Mouse (Mus musculus) midbrain, embryonic 15.5 days (tissue): ENCODE measurements around the gene Ldb3. TPM values are rescaled to one million over a fixed set of nuclear protein-coding genes. Genes with fewer than 3 reads are reported as not detected.

Experiments
- ATAC-seq: fragments of 200-750 bp; cut with Nextera tagmentation; replicated peaks from 2 replicates; pipeline ENCODE4 v1.8.0; 2017; ENCODE audit warnings: moderate TSS enrichment
- H3K27ac ChIP-seq: fragments of 300-500 bp; sonication (generic); 2 replicates; pipeline ENCODE4 v1.5.1; 2015; ENCODE audit warnings: mild to moderate bottlenecking, inconsistent platforms
- H3K27me3 ChIP-seq: fragments of 300-500 bp; sonication (generic); replicated peaks from 2 replicates; pipeline ENCODE4 v1.6.1; 2015; ENCODE audit warnings: inconsistent platforms
- H3K36me3 ChIP-seq: fragments of 300-500 bp; sonication (generic); replicated peaks from 2 replicates; pipeline ENCODE4 v1.6.1; 2015; ENCODE audit warnings: inconsistent platforms
- H3K4me1 ChIP-seq: fragments of 300-500 bp; sonication (generic); 2 replicates; pipeline ENCODE4 v1.6.1; 2015; ENCODE audit warnings: inconsistent platforms
- H3K4me2 ChIP-seq: fragments of 300-500 bp; sonication (generic); 2 replicates; pipeline ENCODE4 v1.6.1; 2015; ENCODE audit warnings: inconsistent platforms, mild to moderate bottlenecking, moderate library complexity
- H3K4me3 ChIP-seq: fragments of 300-500 bp; sonication (generic); 2 replicates; pipeline ENCODE4 v1.5.1; 2015; ENCODE audit warnings: mild to moderate bottlenecking, inconsistent platforms
- H3K9ac ChIP-seq: fragments of 300-500 bp; sonication (generic); 2 replicates; pipeline ENCODE4 v1.6.1; 2015; ENCODE audit warnings: mild to moderate bottlenecking, inconsistent platforms
- H3K9me3 ChIP-seq: fragments of 300-500 bp; sonication (generic); 2 replicates; pipeline ENCODE4 v1.6.1; 2016; ENCODE audit warnings: inconsistent platforms
- WGBS: fragments of 180-500 bp; shearing (Covaris S2); methylation state at CpG from one replicate; pipeline ENCODE4 v1.1.7; 2015; ENCODE audit warnings: mixed read lengths; 5-methylcytosine and 5-hydroxymethylcytosine counted together
- polyA plus RNA-seq: library from polyadenylated mRNA; unstranded; fragments of >200 nt; fragmentation: Nextera tagmentation; extraction: Ambion mirVana; gene quantifications from 2 replicates; pipeline ENCODE4 v1.2.1, GENCODE M21; 2015

Gene Ldb3
- polyA plus RNA-seq, 1 experiment from 2014 or later, result 0.57 TPM

DNA sequence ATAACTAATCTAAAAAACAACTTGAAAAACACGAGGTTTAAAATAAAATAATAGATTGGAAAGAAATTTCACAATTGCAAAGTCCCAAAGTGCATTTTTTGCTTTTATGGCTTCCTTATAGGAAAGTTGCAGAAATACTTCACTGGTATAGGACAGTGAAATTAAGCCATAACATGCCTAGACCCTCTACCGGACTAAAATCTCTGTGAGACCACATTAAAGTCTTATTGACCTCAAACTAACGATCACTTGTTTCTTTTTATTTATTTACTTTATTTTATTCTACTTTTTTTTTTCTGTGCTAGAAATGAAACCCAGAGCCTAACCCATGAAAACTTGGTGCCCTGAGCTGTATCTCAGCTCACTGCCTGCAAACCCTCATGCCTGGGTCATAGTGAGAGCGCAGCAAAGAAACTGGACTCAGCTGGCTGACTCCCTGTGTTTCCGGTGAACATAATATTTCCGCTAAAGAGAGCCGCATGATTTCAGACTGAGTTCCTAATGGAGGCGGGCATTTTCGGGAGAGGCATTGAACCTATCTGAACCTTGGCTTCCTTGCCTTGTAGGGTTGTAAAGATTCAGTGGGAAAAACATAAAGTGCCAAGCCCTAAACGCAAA is 71.4 kb downstream of the Ldb3 start:
- WGBS, result 94% methylated on average over 10 of the region's 10 CpGs
- Histone ChIP-seq H3K4me2 (no peak overlapping the region), H3K9me3 (no peaks in the 10 kb centered on the region), H3K4me3 (no peak overlapping the region), H3K9ac (no peak overlapping the region), H3K27me3 (no peaks in the 10 kb centered on the region), H3K36me3 (no peaks in the 10 kb centered on the region), H3K27ac (no peak overlapping the region), H3K4me1 (no peaks in the 10 kb centered on the region; the same call in 1 of the 2 replicates)
- no peak for ATAC-seq

- H3K4me1 ChIP-seq, result no peaks in the 10 kb centered on the region; the same call in 1 of the 2 replicates
- H3K4me2 ChIP-seq, result no peak overlapping the region
- H3K4me3 ChIP-seq, result no peak overlapping the region
- H3K27me3 ChIP-seq, result no peaks in the 10 kb centered on the region
- H3K36me3 ChIP-seq, result no peaks in the 10 kb centered on the region
- no peaks in the 10 kb centered on the region for H3K9me3 ChIP-seq
- no peak for ATAC-seq
- 86% methylated on average over 5 of the region's 5 CpGs for WGBS
- no peak overlapping the region for H3K9ac ChIP-seq
- no peak overlapping the region for H3K27ac ChIP-seq
These were observed 72.6 kb downstream of the Ldb3 start for GRCm38 (mm10) chr14:34515860-34516259.

DNA sequence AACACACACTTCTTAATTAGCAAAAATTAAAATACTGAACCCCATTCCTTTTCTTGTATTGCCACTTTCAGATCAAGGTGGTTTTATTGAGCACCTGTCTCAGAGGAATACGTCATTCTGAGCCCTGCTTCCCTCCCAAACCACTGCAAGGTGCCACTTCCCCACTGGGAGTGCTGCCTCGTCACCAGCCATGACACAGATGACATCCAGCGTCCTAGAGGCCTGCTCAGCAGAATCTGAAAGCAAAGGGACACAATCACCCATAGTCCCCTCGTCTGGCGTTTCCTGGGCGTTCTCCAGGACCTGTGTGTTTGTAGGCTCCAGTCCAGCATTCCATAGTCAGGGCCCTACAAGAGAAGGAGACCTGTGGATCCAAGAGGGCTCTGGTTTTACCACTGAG is 74.4 kb downstream of the Ldb3 start:
- no peak overlapping the region for H3K9ac ChIP-seq
- H3K4me3 ChIP-seq, result no peak overlapping the region
- no peaks in the 10 kb centered on the region for H3K36me3 ChIP-seq
- H3K27ac ChIP-seq, result no peak overlapping the region
- no peak overlapping the region for H3K4me2 ChIP-seq
- ATAC-seq, result no peak
- no peaks in the 10 kb centered on the region for H3K9me3 ChIP-seq
- no peaks in the 10 kb centered on the region for H3K27me3 ChIP-seq
- peaks cover 2% of the 10 kb centered on the region for H3K4me1 ChIP-seq
- WGBS, result 55% methylated on average over 6 of the region's 6 CpGs

- no peak for ATAC-seq
- Histone ChIP-seq H3K27me3 (no peaks in the 10 kb centered on the region), H3K9me3 (no peaks in the 10 kb centered on the region), H3K4me1 (peaks cover 13% of the 10 kb centered on the region), H3K9ac (no peak overlapping the region), H3K4me2 (no peak overlapping the region), H3K27ac (no peak overlapping the region), H3K4me3 (no peak overlapping the region), H3K36me3 (no peaks in the 10 kb centered on the region)
- WGBS, result 86% methylated on average over 4 of the region's 4 CpGs
These were observed 75.9 kb downstream of the Ldb3 start for GRCm38 (mm10) chr14:34512602-34513001.

- 59% methylated on average over 11 of the region's 11 CpGs for WGBS
- Histone ChIP-seq H3K4me1 (peaks cover 13% of the 10 kb centered on the region), H3K9ac (no peak overlapping the region), H3K27ac (0 out of 2 replicates have a peak overlapping the region, but pooled peaks have one; percentile 63), H3K4me3 (no peak overlapping the region), H3K36me3 (no peaks in the 10 kb centered on the region), H3K4me2 (no peak overlapping the region), H3K27me3 (no peaks in the 10 kb centered on the region), H3K9me3 (no peaks in the 10 kb centered on the region)
- ATAC-seq, result no peak
These were observed 76.6 kb downstream of the Ldb3 start for GRCm38 (mm10) chr14:34511901-34512300.

- H3K36me3 ChIP-seq, result no peaks in the 10 kb centered on the region
- H3K9ac ChIP-seq, result no peak overlapping the region
- ATAC-seq, result peak; percentile 66
- H3K27ac ChIP-seq, result peak overlapping the region; percentile 38; the same call in 1 of the 2 replicates
- peaks cover 16% of the 10 kb centered on the region for H3K4me1 ChIP-seq
- H3K4me2 ChIP-seq, result no peak overlapping the region
- no peaks in the 10 kb centered on the region for H3K9me3 ChIP-seq
- 43% methylated on average over 7 of the region's 7 CpGs for WGBS
- no peaks in the 10 kb centered on the region for H3K27me3 ChIP-seq
- H3K4me3 ChIP-seq, result no peak overlapping the region
These were observed 79.5 kb downstream of the Ldb3 start for GRCm38 (mm10) chr14:34508842-34509439.

GRCm38 (mm10) chr14:34508187-34508840 is 80.2 kb downstream of the Ldb3 start:
- no peaks in the 10 kb centered on the region for H3K36me3 ChIP-seq
- no peaks in the 10 kb centered on the region for H3K9me3 ChIP-seq
- H3K4me2 ChIP-seq, result no peak overlapping the region
- H3K27me3 ChIP-seq, result no peaks in the 10 kb centered on the region
- peak overlapping the region; percentile 38; the same call in 1 of the 2 replicates for H3K27ac ChIP-seq
- WGBS, result 23% methylated on average over 4 of the region's 4 CpGs
- ATAC-seq, result no peak
- H3K4me1 ChIP-seq, result peaks cover 20% of the 10 kb centered on the region
- no peak overlapping the region for H3K9ac ChIP-seq
- H3K4me3 ChIP-seq, result no peak overlapping the region

DNA sequence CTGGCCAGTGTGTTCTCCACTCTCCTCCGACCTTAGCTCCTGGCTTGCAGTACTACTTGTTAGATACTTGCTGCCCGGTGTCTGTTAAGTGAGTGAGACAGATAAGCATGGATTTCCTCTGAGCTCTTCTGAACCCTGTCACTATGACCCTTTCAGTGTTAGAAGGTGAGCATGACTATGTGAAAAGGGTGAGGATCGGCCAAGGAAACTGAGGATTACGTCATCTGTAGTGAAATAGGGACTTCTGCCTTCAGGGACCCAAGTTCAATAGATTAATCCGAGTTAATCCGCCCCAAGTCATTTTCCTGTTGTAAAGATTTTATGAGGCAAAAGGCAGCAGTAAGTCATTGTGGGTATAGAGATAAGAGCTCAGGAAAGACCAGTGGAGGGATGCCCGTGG is 83.2 kb downstream of the Ldb3 start:
- H3K9me3 ChIP-seq, result no peaks in the 10 kb centered on the region
- no peak overlapping the region for H3K9ac ChIP-seq
- no peaks in the 10 kb centered on the region for H3K27me3 ChIP-seq
- H3K4me1 ChIP-seq, result peaks cover 30% of the 10 kb centered on the region
- no peak for ATAC-seq
- 51% methylated on average over 7 of the region's 7 CpGs for WGBS
- no peak overlapping the region for H3K27ac ChIP-seq
- no peak overlapping the region for H3K4me2 ChIP-seq
- no peaks in the 10 kb centered on the region for H3K36me3 ChIP-seq
- no peak overlapping the region for H3K4me3 ChIP-seq

DNA sequence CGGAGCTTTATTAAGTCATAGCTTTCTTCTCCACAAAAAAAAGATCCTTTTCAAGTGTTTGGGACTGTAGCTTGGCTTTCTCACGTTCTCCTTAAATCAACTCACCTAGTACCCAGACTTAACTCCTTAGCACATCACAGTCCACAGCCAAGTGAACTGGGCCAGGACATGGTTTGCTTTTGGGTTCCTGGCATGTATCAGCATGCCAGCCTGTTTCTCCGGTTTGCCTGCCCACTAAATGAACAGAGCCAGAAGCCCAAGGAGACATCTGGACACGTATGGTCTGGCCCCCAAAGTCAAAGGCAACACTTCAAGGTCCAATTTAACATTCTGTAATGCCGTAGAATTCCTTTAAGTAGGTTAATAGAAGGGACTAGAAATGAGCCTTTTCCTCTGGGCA is 84.1 kb downstream of the Ldb3 start:
- WGBS, result 89% methylated on average over 5 of the region's 5 CpGs
- H3K4me3 ChIP-seq, result no peak overlapping the region
- H3K9me3 ChIP-seq, result no peaks in the 10 kb centered on the region
- H3K4me2 ChIP-seq, result no peak overlapping the region
- no peak overlapping the region for H3K27ac ChIP-seq
- H3K36me3 ChIP-seq, result no peaks in the 10 kb centered on the region
- ATAC-seq, result no peak
- H3K4me1 ChIP-seq, result peaks cover 39% of the 10 kb centered on the region
- no peak overlapping the region for H3K9ac ChIP-seq
- no peaks in the 10 kb centered on the region for H3K27me3 ChIP-seq

GRCm38 (mm10) chr14:34503759-34504158 is 84.7 kb downstream of the Ldb3 start:
- Histone ChIP-seq H3K27me3 (no peaks in the 10 kb centered on the region), H3K36me3 (no peaks in the 10 kb centered on the region), H3K9ac (no peak overlapping the region), H3K4me2 (peak overlapping the region; percentile 63), H3K27ac (0 out of 2 replicates have a peak overlapping the region, but pooled peaks have one; percentile 95), H3K9me3 (no peaks in the 10 kb centered on the region), H3K4me1 (peaks cover 39% of the 10 kb centered on the region), H3K4me3 (no peak overlapping the region)
- ATAC-seq, result no peak
- WGBS, result 43% methylated on average over 6 of the region's 6 CpGs

DNA sequence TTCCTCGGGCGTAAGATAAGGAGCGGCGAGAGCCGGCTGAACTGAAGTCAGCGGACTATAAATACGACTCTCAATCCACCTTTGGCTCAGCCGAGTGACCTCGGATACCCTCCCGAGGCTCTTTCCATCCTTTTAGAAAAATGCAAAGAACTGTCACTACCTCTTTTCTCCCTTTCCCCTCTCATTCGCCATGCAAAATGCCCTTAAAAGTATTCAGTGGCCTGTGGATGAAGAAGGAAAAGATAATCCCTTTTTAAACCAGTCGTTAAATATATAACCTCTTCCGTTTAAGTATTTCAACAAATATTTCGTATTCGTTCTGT is 85.2 kb downstream of the Ldb3 start, which contains the start of gene Bmpr1a:
Gene Bmpr1a, minus strand, starts transcription at position 17 of the 323 bp plus-strand sequence.
- Histone ChIP-seq H3K27ac (peak within 1 kb of the TSS; percentile 95), H3K9ac (peak within 1 kb of the TSS; percentile 94), H3K4me1 (peaks cover 38% of the 10 kb centered on the region), H3K9me3 (no peaks in the 10 kb centered on the region), H3K4me2 (peak within 1 kb of the TSS; percentile 63), H3K4me3 (peak within 1 kb of the TSS; percentile 81), H3K27me3 (no peaks in the 10 kb centered on the region), H3K36me3 (no peaks in the 10 kb centered on the region)
- no peak for ATAC-seq
- 7% methylated on average over 15 of the region's 15 CpGs for WGBS

- no peaks in the 10 kb centered on the region for H3K36me3 ChIP-seq
- H3K4me1 ChIP-seq, result peaks cover 34% of the 10 kb centered on the region
- peak overlapping the region; percentile 81 for H3K4me3 ChIP-seq
- H3K4me2 ChIP-seq, result peak overlapping the region; percentile 63
- no peaks in the 10 kb centered on the region for H3K9me3 ChIP-seq
- H3K27me3 ChIP-seq, result no peaks in the 10 kb centered on the region
- H3K9ac ChIP-seq, result peak overlapping the region; percentile 94
- peak; percentile 93 for ATAC-seq
- WGBS, result under 1% methylated on average over 78 of the region's 115 CpGs
- peak overlapping the region; percentile 95 for H3K27ac ChIP-seq
These were observed 85.8 kb downstream of the Ldb3 start for GRCm38 (mm10) chr14:34502475-34503324.
